Mouse (Mus musculus): ENCODE measurements at regions not wholly inside any gene's neighbourhood (a gene's known extent, or its start where the extent isn't known, plus 50 kb on each side); places are given as distances from the start of the nearest gene placed in this dataset.

- Histone ChIP-seq H3K27ac (no peak overlapping the region), H3K4me3 (no peak overlapping the region)
- intact Hi-C loops (cut with DNase I): no loop called here
- no peak for DNase-seq (ENCODE audit: extremely low spot score in 1 of 2, low spot score in 2 of 2)
- TF ChIP-seq CTCF (IDR thresholded peaks at IDR 0.05): no peak
Measured at GRCm38 (mm10) chr19:49563612-49564256, 1114.7 kb downstream of the Sorcs1 start.

- Histone ChIP-seq H3K4me3 (peak overlapping the region; percentile 37; the same call in 1 of the 2 replicates), H3K27ac (no peak overlapping the region)
- peak; percentile 71 for TF ChIP-seq CTCF (IDR thresholded peaks at IDR 0.05)
- intact Hi-C loops (cut with DNase I): loop anchor here (1.0 to 10.0 kb wide), 2 partner anchors 202 to 605 kb away; no protein-coding TSS in a partner anchor
- peak; percentile 41 to 43 for DNase-seq (ENCODE audit: extremely low spot score in 1 of 2, low spot score in 2 of 2)
Measured at GRCm38 (mm10) chr19:49539445-49540407, 1138.7 kb downstream of the Sorcs1 start.
